Mouse (Mus musculus): ENCODE data around the gene Ccdc24. TPM values are rescaled to one million over a fixed set of nuclear protein-coding genes. Genes with fewer than 3 reads are reported as not detected.

Ccdc24 gene
- polyA plus RNA-seq, 1 experiment from 2014 or later = 0.74 TPM

DNA sequence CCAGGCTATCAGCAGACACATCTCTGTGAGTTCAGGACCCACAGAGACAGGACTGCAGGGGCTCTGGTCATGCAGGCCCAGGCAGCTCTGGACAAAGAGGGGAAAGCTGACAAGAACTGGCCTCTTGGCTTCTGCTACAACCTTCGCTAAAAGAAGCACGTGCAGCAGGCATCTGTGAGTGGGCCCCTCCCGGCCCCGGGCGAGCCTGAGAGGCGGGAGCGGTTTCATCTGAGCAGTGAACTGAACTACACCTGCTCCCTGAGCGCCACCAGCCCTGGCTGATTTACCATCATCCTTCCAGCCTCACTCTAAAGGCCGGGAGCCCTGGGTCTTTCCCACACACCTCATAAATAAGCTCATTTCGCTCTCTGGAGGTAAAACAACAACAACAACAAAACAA lies 5.9 kb upstream of the Ccdc24 start:
- Histone ChIP-seq H3K27ac (replicated peaks) (no peak overlapping the region), H3K27me3 (replicated peaks) (no peaks in the 10 kb centered on the region; the same call in 1 of the 2 replicates), H3K4me2 (no peak overlapping the region), H3K4me3 (no peak overlapping the region), H3K9me3 (no peaks in the 10 kb centered on the region), H3K36me3 (peaks cover 59% of the 10 kb centered on the region), H3K9ac (peak overlapping the region; percentile 16; the same call in 1 of the 2 replicates), H3K4me1 (peaks cover 12% of the 10 kb centered on the region)
- ATAC-seq (ENCODE audit: extremely low read depth, insufficient number of reproducible peaks, low FRiP score, low TSS enrichment) = no peak
- 51% methylated on average over 10 of the region's 10 CpGs for WGBS

DNA sequence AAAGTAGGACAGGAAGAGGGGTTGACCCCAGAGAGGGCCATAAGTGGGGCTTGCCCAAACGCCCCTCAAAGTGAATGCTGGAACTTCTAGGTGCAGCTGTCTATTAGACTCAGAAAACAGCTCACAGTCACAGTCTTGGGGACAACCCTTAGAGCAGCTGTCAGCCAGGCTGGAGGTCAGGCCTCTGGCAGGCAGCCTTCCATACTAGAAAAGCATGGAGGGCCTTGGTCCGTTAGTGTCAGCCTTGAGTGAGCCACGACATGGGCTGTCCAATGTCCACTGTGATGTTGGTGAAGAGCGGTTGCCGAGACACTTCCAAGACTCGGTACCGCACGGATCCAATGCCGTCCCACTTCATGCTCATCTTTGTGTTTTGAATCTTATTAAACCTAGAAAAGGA lies 1.3 kb upstream of the Ccdc24 start:
- H3K4me1 ChIP-seq = peaks cover 24% of the 10 kb centered on the region
- H3K27ac ChIP-seq (replicated peaks) = no peak overlapping the region
- no peak overlapping the region for H3K9ac ChIP-seq
- H3K4me3 ChIP-seq = no peak overlapping the region
- peaks cover 17% of the 10 kb centered on the region; the same call in 1 of the 2 replicates for H3K27me3 ChIP-seq (replicated peaks)
- H3K9me3 ChIP-seq = no peaks in the 10 kb centered on the region
- no peak overlapping the region for H3K4me2 ChIP-seq
- ATAC-seq (ENCODE audit: extremely low read depth, insufficient number of reproducible peaks, low FRiP score, low TSS enrichment) = no peak
- WGBS = 91% methylated on average over 9 of the region's 9 CpGs
- peaks cover 52% of the 10 kb centered on the region for H3K36me3 ChIP-seq

- Histone ChIP-seq H3K36me3 (peaks cover 36% of the 10 kb centered on the region), H3K27me3 (replicated peaks) (peaks cover 25% of the 10 kb centered on the region), H3K27ac (replicated peaks) (no peak overlapping the region), H3K9me3 (no peaks in the 10 kb centered on the region), H3K4me3 (no peak overlapping the region), H3K4me1 (peaks cover 21% of the 10 kb centered on the region), H3K9ac (no peak overlapping the region; the same call in 1 of the 2 replicates), H3K4me2 (peak overlapping the region; percentile 72)
- 43% methylated on average over 7 of the region's 7 CpGs for WGBS
- no peak for ATAC-seq (ENCODE audit: extremely low read depth, insufficient number of reproducible peaks, low FRiP score, low TSS enrichment)
These were observed 570 bp downstream of the Ccdc24 start for GRCm38 (mm10) chr4:117871787-117872186.

- Histone ChIP-seq H3K4me1 (peaks cover 31% of the 10 kb centered on the region), H3K27ac (replicated peaks) (no peak overlapping the region), H3K9me3 (no peaks in the 10 kb centered on the region), H3K27me3 (replicated peaks) (peaks cover 27% of the 10 kb centered on the region), H3K36me3 (peaks cover 23% of the 10 kb centered on the region), H3K4me2 (no peak overlapping the region), H3K4me3 (no peak overlapping the region), H3K9ac (no peak overlapping the region)
- WGBS = 56% methylated on average over 1 of the region's 1 CpGs
- ATAC-seq (ENCODE audit: extremely low read depth, insufficient number of reproducible peaks, low FRiP score, low TSS enrichment) = no peak
These were observed 1.9 kb downstream of the Ccdc24 start for GRCm38 (mm10) chr4:117870437-117870836.

DNA sequence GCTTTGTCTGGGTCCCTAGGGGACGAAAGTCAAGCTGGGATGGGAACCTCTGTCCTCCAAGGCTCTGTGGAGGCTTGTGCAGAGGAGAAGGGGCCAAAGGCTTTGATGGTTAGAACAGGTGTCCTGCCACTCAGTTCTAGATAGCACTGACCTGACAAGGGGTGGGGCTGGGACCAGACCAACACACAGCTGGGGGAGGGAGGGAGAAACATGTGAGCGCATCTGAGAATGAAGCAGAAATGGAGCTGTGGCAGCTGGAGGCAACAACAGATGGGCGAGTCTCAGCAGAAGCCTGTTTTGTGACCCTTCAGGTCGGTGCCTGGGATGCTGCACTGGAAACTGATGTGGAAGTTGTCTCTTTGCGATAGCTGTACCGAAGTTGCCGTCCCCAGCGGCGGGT lies 3.0 kb downstream of the Ccdc24 start:
- Histone ChIP-seq H3K4me3 (no peak overlapping the region), H3K27me3 (replicated peaks) (peaks cover 27% of the 10 kb centered on the region), H3K4me2 (no peak overlapping the region), H3K9me3 (no peaks in the 10 kb centered on the region), H3K27ac (replicated peaks) (no peak overlapping the region), H3K4me1 (peaks cover 31% of the 10 kb centered on the region), H3K36me3 (peaks cover 16% of the 10 kb centered on the region), H3K9ac (no peak overlapping the region)
- no peak for ATAC-seq (ENCODE audit: extremely low read depth, insufficient number of reproducible peaks, low FRiP score, low TSS enrichment)
- 67% methylated on average over 9 of the region's 9 CpGs for WGBS

- peaks cover 31% of the 10 kb centered on the region for H3K27me3 ChIP-seq (replicated peaks)
- H3K9me3 ChIP-seq = no peaks in the 10 kb centered on the region
- peak overlapping the region; percentile 47 for H3K4me2 ChIP-seq
- 15% methylated on average over 24 of the region's 24 CpGs for WGBS
- no peak overlapping the region for H3K27ac ChIP-seq (replicated peaks)
- no peak overlapping the region for H3K9ac ChIP-seq
- peaks cover 4% of the 10 kb centered on the region for H3K36me3 ChIP-seq
- H3K4me3 ChIP-seq = no peak overlapping the region
- ATAC-seq (ENCODE audit: extremely low read depth, insufficient number of reproducible peaks, low FRiP score, low TSS enrichment) = no peak
- H3K4me1 ChIP-seq = peaks cover 33% of the 10 kb centered on the region
These were observed 4.5 kb downstream of the Ccdc24 start for GRCm38 (mm10) chr4:117867823-117868222.

- no peak overlapping the region for H3K27ac ChIP-seq (replicated peaks)
- ATAC-seq (ENCODE audit: extremely low read depth, insufficient number of reproducible peaks, low FRiP score, low TSS enrichment) = no peak
- H3K36me3 ChIP-seq = peaks cover 4% of the 10 kb centered on the region
- H3K4me2 ChIP-seq = no peak overlapping the region
- WGBS = 65% methylated on average over 6 of the region's 6 CpGs
- H3K27me3 ChIP-seq (replicated peaks) = peaks cover 31% of the 10 kb centered on the region
- H3K9ac ChIP-seq = no peak overlapping the region
- no peak overlapping the region for H3K4me3 ChIP-seq
- peaks cover 27% of the 10 kb centered on the region for H3K4me1 ChIP-seq
- H3K9me3 ChIP-seq = no peaks in the 10 kb centered on the region
These were observed 5.4 kb downstream of the Ccdc24 start for GRCm38 (mm10) chr4:117867000-117867399.

DNA sequence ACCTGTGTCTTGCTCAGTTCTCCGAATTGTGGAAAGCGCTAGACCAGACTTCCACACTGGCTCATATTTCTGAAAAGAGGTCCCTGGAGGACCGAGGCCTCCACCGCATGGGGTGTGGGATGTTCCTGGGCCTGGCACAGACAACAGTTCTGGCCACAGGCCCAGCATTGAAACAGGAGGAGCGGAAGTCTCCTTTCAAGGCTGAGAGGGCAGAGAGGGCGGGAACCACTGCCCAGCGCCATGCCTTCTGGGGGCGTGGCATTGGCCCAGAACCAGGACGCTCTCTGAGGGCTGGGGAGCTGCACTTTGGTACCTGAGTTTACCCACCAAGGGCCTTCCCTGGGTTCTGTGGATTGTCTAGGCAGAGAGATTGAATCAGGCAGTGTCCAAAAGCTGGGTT lies 6.3 kb downstream of the Ccdc24 start:
- Histone ChIP-seq H3K27ac (replicated peaks) (0 out of 2 replicates have a peak overlapping the region, but pooled peaks have one; percentile 0), H3K36me3 (peaks cover 4% of the 10 kb centered on the region), H3K27me3 (replicated peaks) (peaks cover 31% of the 10 kb centered on the region), H3K9ac (no peak overlapping the region), H3K4me3 (no peak overlapping the region), H3K9me3 (no peaks in the 10 kb centered on the region), H3K4me1 (peaks cover 19% of the 10 kb centered on the region), H3K4me2 (peak overlapping the region; percentile 11; the same call in 1 of the 2 replicates)
- WGBS = 56% methylated on average over 9 of the region's 9 CpGs
- ATAC-seq (ENCODE audit: extremely low read depth, insufficient number of reproducible peaks, low FRiP score, low TSS enrichment) = no peak

DNA sequence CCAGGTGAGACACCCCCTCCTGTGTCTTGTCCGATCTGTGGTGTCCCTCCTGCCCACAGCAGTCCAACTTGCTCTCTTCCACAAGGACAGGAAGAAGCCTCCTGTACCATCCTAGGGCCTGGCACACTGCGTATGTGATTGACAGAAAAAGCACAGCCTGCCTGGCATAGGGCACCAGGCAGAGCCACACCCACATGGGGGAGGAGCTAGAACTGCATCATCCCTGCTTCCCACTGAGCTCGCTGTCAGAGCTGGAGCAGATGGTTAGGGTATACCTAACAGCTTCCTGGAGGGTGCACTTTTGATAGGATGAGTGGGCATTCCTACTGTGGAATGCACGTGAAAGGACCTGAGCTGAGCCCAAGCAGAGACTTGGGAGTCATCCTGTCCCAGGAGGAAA lies 9.5 kb downstream of the Ccdc24 start:
- H3K4me2 ChIP-seq = no peak overlapping the region
- H3K9me3 ChIP-seq = no peaks in the 10 kb centered on the region
- no peak overlapping the region for H3K4me3 ChIP-seq
- WGBS = 47% methylated on average over 4 of the region's 4 CpGs
- no peak for ATAC-seq (ENCODE audit: extremely low read depth, insufficient number of reproducible peaks, low FRiP score, low TSS enrichment)
- no peak overlapping the region for H3K9ac ChIP-seq
- H3K36me3 ChIP-seq = peaks cover 4% of the 10 kb centered on the region
- peaks cover 15% of the 10 kb centered on the region for H3K27me3 ChIP-seq (replicated peaks)
- H3K4me1 ChIP-seq = peaks cover 19% of the 10 kb centered on the region
- no peak overlapping the region for H3K27ac ChIP-seq (replicated peaks)

GRCm38 (mm10) chr4:117860570-117860969 lies 11.8 kb downstream of the Ccdc24 start:
- H3K4me2 ChIP-seq = no peak overlapping the region
- no peak overlapping the region for H3K9ac ChIP-seq
- H3K36me3 ChIP-seq = peaks cover 17% of the 10 kb centered on the region
- 72% methylated on average over 9 of the region's 9 CpGs for WGBS
- no peak overlapping the region for H3K4me3 ChIP-seq
- H3K27ac ChIP-seq (replicated peaks) = no peak overlapping the region
- H3K4me1 ChIP-seq = peaks cover 8% of the 10 kb centered on the region
- no peak for ATAC-seq (ENCODE audit: extremely low read depth, insufficient number of reproducible peaks, low FRiP score, low TSS enrichment)
- H3K9me3 ChIP-seq = no peaks in the 10 kb centered on the region
- H3K27me3 ChIP-seq (replicated peaks) = peaks cover 5% of the 10 kb centered on the region; the same call in 1 of the 2 replicates

DNA sequence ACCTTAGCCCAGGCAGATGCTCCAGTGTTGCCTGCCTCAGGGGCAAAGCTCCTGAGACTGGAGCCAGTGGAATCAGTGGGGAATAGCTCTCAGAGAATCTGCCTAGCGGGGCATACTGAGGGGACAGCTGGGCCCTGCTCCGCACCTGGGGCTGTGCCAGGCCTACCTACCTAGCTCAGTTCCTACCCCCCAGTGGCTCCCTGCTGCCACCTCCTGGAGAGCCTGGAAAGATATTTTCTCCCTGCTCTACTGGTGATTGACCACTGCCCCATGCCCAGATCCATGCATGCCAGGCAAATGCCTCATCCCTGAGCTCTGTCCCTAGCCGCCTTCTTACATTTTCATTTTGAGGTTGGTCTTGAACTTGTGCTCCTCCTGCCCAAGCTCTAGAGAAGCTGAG lies 13.6 kb downstream of the Ccdc24 start:
- whole genome bisulfite sequencing = 58% methylated on average over 3 of the region's 3 CpGs
- no peak for ATAC-seq (ENCODE audit: extremely low read depth, insufficient number of reproducible peaks, low FRiP score, low TSS enrichment)
- Histone ChIP-seq H3K4me1 (peaks cover 24% of the 10 kb centered on the region), H3K4me3 (no peak overlapping the region), H3K4me2 (no peak overlapping the region), H3K27me3 (replicated peaks) (peaks cover 5% of the 10 kb centered on the region; the same call in 1 of the 2 replicates), H3K27ac (replicated peaks) (no peak overlapping the region), H3K9me3 (no peaks in the 10 kb centered on the region), H3K36me3 (peaks cover 14% of the 10 kb centered on the region; the same call in 1 of the 2 replicates), H3K9ac (no peak overlapping the region)

DNA sequence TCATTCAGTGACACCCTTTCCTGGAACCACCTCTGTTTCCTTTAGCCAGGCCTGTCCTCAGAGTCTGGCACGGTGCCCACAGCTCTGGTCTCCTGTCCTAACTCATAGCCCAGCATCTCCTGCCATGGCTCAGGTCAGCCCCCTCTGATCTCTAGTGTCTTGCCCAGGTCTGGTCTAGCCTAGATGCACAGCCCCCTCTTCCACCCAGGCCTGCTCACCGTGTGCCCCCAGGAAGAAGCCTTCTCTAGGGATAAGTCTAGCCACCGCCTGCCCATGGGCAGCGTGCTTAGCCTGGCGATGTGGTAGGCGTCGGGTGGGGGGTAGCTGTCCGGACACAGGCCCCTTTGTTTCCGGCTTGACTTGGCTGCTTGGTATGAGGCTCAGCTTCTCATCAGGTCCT lies 17.2 kb downstream of the Ccdc24 start:
- peaks cover 14% of the 10 kb centered on the region; the same call in 1 of the 2 replicates for H3K36me3 ChIP-seq
- H3K4me2 ChIP-seq = no peak overlapping the region
- no peaks in the 10 kb centered on the region for H3K27me3 ChIP-seq (replicated peaks)
- H3K9ac ChIP-seq = 0 out of 2 replicates have a peak overlapping the region, but pooled peaks have one; percentile 37
- no peak overlapping the region for H3K27ac ChIP-seq (replicated peaks)
- no peaks in the 10 kb centered on the region for H3K9me3 ChIP-seq
- H3K4me1 ChIP-seq = peaks cover 20% of the 10 kb centered on the region
- ATAC-seq (ENCODE audit: extremely low read depth, insufficient number of reproducible peaks, low FRiP score, low TSS enrichment) = no peak
- H3K4me3 ChIP-seq = no peak overlapping the region
- 80% methylated on average over 9 of the region's 9 CpGs for WGBS
